Mouse (Mus musculus) stomach, embryonic 14.5 days (tissue): Measurements from ENCODE around the gene Ifi207. TPM values are rescaled to one million over a fixed set of nuclear protein-coding genes. Genes with fewer than 3 reads are reported as not detected.
"Not testable (repeated sequence)": the region's sequence is repeated elsewhere in the genome, so short reads cannot be mapped to it uniquely, and the experiment has no call there.

Experiments used
- ATAC-seq: fragments of 200-750 bp; cut with Nextera tagmentation; 2 replicates; pipeline ENCODE4 v1.8.0; 2017; ENCODE audit warnings: low read depth, moderate TSS enrichment; ENCODE audit not compliant: insufficient number of reproducible peaks, insufficient read depth, low FRiP score
- H3K27ac ChIP-seq: fragments of 300-500 bp; sonication (generic); 2 replicates; pipeline ENCODE4 v1.5.1; 2014; ENCODE audit warnings: mild to moderate bottlenecking, low read length, moderate library complexity, mixed read lengths
- H3K27me3 ChIP-seq: fragments of 300-500 bp; sonication (generic); 2 replicates; pipeline ENCODE4 v1.6.1; 2014; ENCODE audit warnings: low read length, control low read depth, mixed read lengths; ENCODE audit not compliant: control insufficient read depth, insufficient read depth
- H3K36me3 ChIP-seq: fragments of 300-500 bp; sonication (generic); 2 replicates; pipeline ENCODE4 v1.6.1; 2014; ENCODE audit warnings: mild to moderate bottlenecking, control low read depth, low read length, moderate library complexity, mixed read lengths; ENCODE audit not compliant: control insufficient read depth, insufficient read depth
- H3K4me1 ChIP-seq: fragments of 300-500 bp; sonication (generic); 2 replicates; pipeline ENCODE4 v1.6.1; 2014; ENCODE audit warnings: low read length, control low read depth, mixed read lengths; ENCODE audit not compliant: control insufficient read depth, insufficient read depth
- H3K4me2 ChIP-seq: fragments of 300-500 bp; sonication (generic); replicated peaks from 2 replicates; pipeline ENCODE4 v1.6.1; 2014; ENCODE audit warnings: low read depth, low read length, control low read depth
- H3K4me3 ChIP-seq: fragments of 300-500 bp; sonication (generic); 2 replicates; pipeline ENCODE4 v1.5.1; 2014; ENCODE audit warnings: low read depth, low read length, control low read depth
- H3K9ac ChIP-seq: fragments of 300-500 bp; sonication (generic); replicated peaks from 2 replicates; pipeline ENCODE4 v1.6.1; 2014; ENCODE audit warnings: low read depth, mild to moderate bottlenecking, control low read depth, low read length, moderate library complexity, mixed read lengths
- H3K9me3 ChIP-seq: fragments of 300-500 bp; sonication (generic); 2 replicates; pipeline ENCODE4 v1.6.1; 2016; ENCODE audit warnings: low read depth, low read length, control low read depth; ENCODE audit not compliant: control insufficient read depth
- WGBS: fragments of 180-500 bp; shearing (Covaris S2); extraction: QIAGEN DNeasy Blood & Tissue Kit; methylation state at CpG from one replicate; pipeline ENCODE4 v1.1.7; 2014; 5-methylcytosine and 5-hydroxymethylcytosine counted together
- polyA plus RNA-seq: library from polyadenylated mRNA; unstranded; fragments of >200 nt; fragmentation: Nextera tagmentation; extraction: Ambion mirVana; gene quantifications from 2 replicates; pipeline ENCODE4 v1.2.1, GENCODE M21; 2014

Ifi207 gene
- polyA plus RNA-seq, 1 experiment from 2014 or later: 0.98 TPM

DNA sequence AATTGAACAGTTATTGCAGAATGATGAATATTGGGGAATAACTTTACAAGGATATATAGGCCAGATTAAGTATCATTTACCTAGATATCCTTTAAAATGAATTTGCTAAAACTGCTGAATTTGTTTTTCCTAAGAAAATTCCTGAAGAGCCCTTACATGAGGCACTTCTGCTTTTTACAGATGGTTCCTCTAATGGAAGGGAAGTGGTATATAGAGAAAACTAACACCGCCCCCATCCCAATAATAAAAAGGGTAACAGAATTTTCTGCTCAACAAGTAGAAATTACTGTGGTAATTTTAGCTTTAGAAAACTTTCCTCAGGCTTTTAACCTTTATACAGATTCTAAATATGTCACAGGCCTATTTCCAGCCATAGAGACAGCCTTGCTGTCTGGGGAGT lies 47.3 kb downstream of the Ifi207 start:
- Histone ChIP-seq H3K4me2 (no peak overlapping the region), H3K9me3 (no peaks in the 10 kb centered on the region), H3K4me1 (no peaks in the 10 kb centered on the region), H3K36me3 (no peaks in the 10 kb centered on the region), H3K4me3 (no peak overlapping the region), H3K9ac (no peak overlapping the region), H3K27ac (no peak overlapping the region), H3K27me3 (no peaks in the 10 kb centered on the region)
- no peak for ATAC-seq
- 90% methylated on average over 1 of the region's 1 CpGs for WGBS

DNA sequence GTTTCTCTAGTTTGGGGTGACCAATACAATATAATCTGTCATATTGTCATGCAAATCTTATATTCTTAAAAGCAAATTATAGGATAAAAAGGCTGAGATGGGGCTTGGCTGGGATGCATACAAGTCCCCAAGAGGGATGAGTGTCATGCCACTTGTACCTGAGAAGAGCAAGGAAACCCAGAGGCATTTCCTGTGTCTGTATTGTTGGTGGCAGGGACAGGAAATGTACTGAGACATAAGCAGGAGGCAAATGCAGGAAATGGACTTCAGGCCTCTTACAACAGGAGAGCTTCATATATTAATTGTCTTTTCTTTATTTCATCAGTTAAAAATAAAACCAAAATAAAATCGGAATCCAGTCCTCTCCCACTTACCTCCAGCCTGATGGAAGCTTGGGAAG lies 62.9 kb downstream of the Ifi207 start:
- H3K9me3 ChIP-seq: not testable (repeated sequence)
- WGBS: 73% methylated on average over 1 of the region's 1 CpGs

DNA sequence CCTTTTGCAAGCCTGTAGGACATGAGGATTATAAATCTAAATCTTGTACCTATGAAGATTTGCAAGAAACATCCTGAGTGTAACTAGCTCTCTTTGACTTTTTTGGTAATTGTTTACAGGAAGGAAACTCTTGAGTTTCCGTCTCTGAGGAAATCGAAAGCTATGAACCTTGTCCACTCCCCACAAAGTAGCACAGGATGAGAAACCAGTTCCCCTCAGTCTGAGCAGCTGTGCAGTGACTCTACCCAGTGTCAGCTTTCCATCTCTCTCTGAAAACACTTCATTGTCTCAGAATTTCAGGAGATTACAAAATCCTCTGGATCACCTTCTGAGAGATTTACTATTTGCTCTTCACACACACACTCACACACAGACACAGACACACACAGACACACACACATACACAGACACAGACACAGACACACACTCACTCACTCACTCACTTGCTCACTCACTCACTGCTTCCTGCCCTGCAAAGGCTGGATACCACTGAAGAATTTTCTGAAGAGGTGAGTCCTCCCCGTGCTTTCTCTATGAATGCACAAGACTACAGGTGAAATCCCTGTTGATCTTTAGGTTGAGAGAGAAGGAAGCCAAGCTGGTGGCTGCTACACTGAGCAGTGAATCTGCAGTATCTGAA lies 68.0 kb downstream of the Ifi207 start, which contains the start of gene Ifi208:
Gene Ifi208 (plus strand): TSS at position 218 of the 640 bp plus-strand sequence.
- not testable (repeated sequence) for H3K9me3 ChIP-seq

More for the DNA sequence above, 62.9 kb downstream of the Ifi207 start:
- H3K4me3 ChIP-seq, H3K9ac ChIP-seq, H3K36me3 ChIP-seq, H3K27me3 ChIP-seq, H3K4me1 ChIP-seq, H3K4me2 ChIP-seq, ATAC-seq, H3K27ac ChIP-seq: not testable (repeated sequence)

More for the DNA sequence above, 68.0 kb downstream of the Ifi207 start, which contains the start of gene Ifi208:
- H3K4me3 ChIP-seq, H3K4me2 ChIP-seq, H3K9ac ChIP-seq, H3K27me3 ChIP-seq, ATAC-seq, H3K36me3 ChIP-seq, H3K27ac ChIP-seq, H3K4me1 ChIP-seq: not testable (repeated sequence)
- WGBS: 38% methylated on average over 3 of the region's 3 CpGs

Other genes starting within 250 kb of the Ifi207 start
- not detected in 2 replicates for gene Ifi214, start 205.8 kb downstream of the Ifi207 start, polyA plus RNA-seq
- not detected in 2 replicates for gene Ifi213, start 142.5 kb downstream of the Ifi207 start, polyA plus RNA-seq
- 0.07 and 0.11 TPM in 2 replicates for gene Ifi209, start 110.8 kb downstream of the Ifi207 start, polyA plus RNA-seq
- gene Ifi208, start 68.1 kb downstream of the Ifi207 start, polyA plus RNA-seq: not detected in 2 replicates
- 0.93 and 2.0 TPM in 2 replicates for gene Ifi204, start 25.2 kb upstream of the Ifi207 start, polyA plus RNA-seq
- gene Ifi211, start 171.3 kb upstream of the Ifi207 start, polyA plus RNA-seq: 0.43 and 0.80 TPM in 2 replicates
- 1.9 and 2.5 TPM in 2 replicates for gene Mndal, start 200.7 kb upstream of the Ifi207 start, polyA plus RNA-seq
- gene Ifi203, start 200.9 kb upstream of the Ifi207 start, polyA plus RNA-seq: 1.1 and 2.2 TPM in 2 replicates
- 0.14 and 0.23 TPM in 2 replicates for gene Ifi202b, start 241.0 kb upstream of the Ifi207 start, polyA plus RNA-seq